In genomic region chr12:25240142-25240541, GRCm38 (mm10) we compare ENCODE assay signal across 8 mouse cellular contexts.
DNase-seq lines count a peak whose midpoint lies in the region; ATAC-seq and TF ChIP-seq lines count a peak whose summit lies in the region.

No protein-coding gene starts in this region.

- no peak overlapping the region for H3K27ac ChIP-seq in intestine, embryonic 15.5 days
- no peak overlapping the region for H3K27ac ChIP-seq in intestine, postnatal 0 days (ENCODE audit: low read depth, low read length)
- H3K27ac ChIP-seq in midbrain, embryonic 14.5 days (replicated peaks; ENCODE audit: low read depth, low read length), result no peak overlapping the region
- H3K27ac ChIP-seq in hindbrain, embryonic 13.5 days, result no peak overlapping the region

- no peak overlapping the region for H3K4me2 ChIP-seq in intestine, embryonic 15.5 days (replicated peaks)
- H3K4me2 ChIP-seq in intestine, postnatal 0 days (replicated peaks; ENCODE audit: low read depth), result no peak overlapping the region
- no peak overlapping the region for H3K4me2 ChIP-seq in midbrain, embryonic 14.5 days (ENCODE audit: low read length)
- no peak overlapping the region for H3K4me2 ChIP-seq in hindbrain, embryonic 13.5 days

- H3K27me3 ChIP-seq in intestine, embryonic 15.5 days (replicated peaks), result no peaks in the 10 kb centered on the region
- H3K27me3 ChIP-seq in intestine, postnatal 0 days (replicated peaks; ENCODE audit: control insufficient read depth, insufficient read depth, low read length), result no peaks in the 10 kb centered on the region
- H3K27me3 ChIP-seq in midbrain, embryonic 14.5 days (ENCODE audit: control insufficient read depth, insufficient read depth, low read length), result no peaks in the 10 kb centered on the region
- no peaks in the 10 kb centered on the region for H3K27me3 ChIP-seq in hindbrain, embryonic 13.5 days

- no peak for TF ChIP-seq CTCF in intestine, postnatal 0 days (IDR thresholded peaks at IDR 0.05; ENCODE audit: low read depth)

- no peak overlapping the region for H3K4me3 ChIP-seq in intestine, embryonic 15.5 days (replicated peaks)
- no peak overlapping the region for H3K4me3 ChIP-seq in intestine, postnatal 0 days (ENCODE audit: low read depth, low read length)
- no peak overlapping the region for H3K4me3 ChIP-seq in midbrain, embryonic 14.5 days (replicated peaks; ENCODE audit: low read depth, low read length)
- H3K4me3 ChIP-seq in hindbrain, embryonic 13.5 days, result no peak overlapping the region

- H3K9ac ChIP-seq in intestine, embryonic 15.5 days, result no peak overlapping the region
- no peak overlapping the region for H3K9ac ChIP-seq in intestine, postnatal 0 days (ENCODE audit: low read depth, low read length)
- H3K9ac ChIP-seq in midbrain, embryonic 14.5 days (replicated peaks; ENCODE audit: low read length), result no peak overlapping the region
- no peak overlapping the region for H3K9ac ChIP-seq in hindbrain, embryonic 13.5 days

- H3K36me3 ChIP-seq in intestine, embryonic 15.5 days, result no peaks in the 10 kb centered on the region
- H3K36me3 ChIP-seq in intestine, postnatal 0 days (ENCODE audit: control insufficient read depth, insufficient read depth), result no peaks in the 10 kb centered on the region
- no peaks in the 10 kb centered on the region for H3K36me3 ChIP-seq in midbrain, embryonic 14.5 days (ENCODE audit: control insufficient read depth, insufficient read depth, low read length)
- no peaks in the 10 kb centered on the region for H3K36me3 ChIP-seq in hindbrain, embryonic 13.5 days

- 60% methylated on average over 12 of the region's 12 CpGs for WGBS in intestine, embryonic 15.5 days
- 60% methylated on average over 12 of the region's 12 CpGs for WGBS in intestine, postnatal 0 days
- 60% methylated on average over 12 of the region's 12 CpGs for WGBS in midbrain, embryonic 14.5 days
- 56% methylated on average over 12 of the region's 12 CpGs for WGBS in hindbrain, embryonic 13.5 days

- DNase-seq in CD4-positive helper T cell, adult 2 months (ENCODE audit: low read depth, low spot score), result peak; percentile 73
- DNase-seq in brain, adult 2 months (ENCODE audit: low read depth, low spot score), result peak; percentile 27
- peak; percentile 15 for DNase-seq in left cerebral cortex, adult 11 months (ENCODE audit: low spot score)
- DNase-seq in right cerebral cortex, postnatal 10 days (ENCODE audit: low spot score in 2 of 2), result peak; percentile 74 to 79
- no peak for DNase-seq in midbrain, embryonic 14.5 days

- peak; percentile 20; the same call in 1 of the 2 replicates for ATAC-seq in intestine, embryonic 15.5 days
- ATAC-seq in intestine, postnatal 0 days, result no peak
- no peak for ATAC-seq in midbrain, embryonic 14.5 days (ENCODE audit: low FRiP score, low TSS enrichment)
- ATAC-seq in hindbrain, embryonic 13.5 days (ENCODE audit: low FRiP score), result no peak

- H3K9me3 ChIP-seq in intestine, embryonic 15.5 days, result no peaks in the 10 kb centered on the region
- H3K9me3 ChIP-seq in intestine, postnatal 0 days (ENCODE audit: control insufficient read depth), result no peaks in the 10 kb centered on the region
- no peaks in the 10 kb centered on the region for H3K9me3 ChIP-seq in midbrain, embryonic 14.5 days (ENCODE audit: control insufficient read depth, low read length)
- H3K9me3 ChIP-seq in hindbrain, embryonic 13.5 days, result no peaks in the 10 kb centered on the region

- H3K4me1 ChIP-seq in intestine, embryonic 15.5 days (replicated peaks), result no peaks in the 10 kb centered on the region
- H3K4me1 ChIP-seq in intestine, postnatal 0 days (replicated peaks; ENCODE audit: control insufficient read depth, insufficient read depth, low read length), result no peaks in the 10 kb centered on the region
- H3K4me1 ChIP-seq in midbrain, embryonic 14.5 days (ENCODE audit: control insufficient read depth, insufficient read depth, low read length), result no peaks in the 10 kb centered on the region; the same call in 1 of the 2 replicates
- H3K4me1 ChIP-seq in hindbrain, embryonic 13.5 days (replicated peaks), result 0 out of 2 replicates have a peak, but pooled peaks cover 7% of the 10 kb centered on the region
